14 mouse cellular contexts compared by ENCODE assay signal in the genomic region with DNA sequence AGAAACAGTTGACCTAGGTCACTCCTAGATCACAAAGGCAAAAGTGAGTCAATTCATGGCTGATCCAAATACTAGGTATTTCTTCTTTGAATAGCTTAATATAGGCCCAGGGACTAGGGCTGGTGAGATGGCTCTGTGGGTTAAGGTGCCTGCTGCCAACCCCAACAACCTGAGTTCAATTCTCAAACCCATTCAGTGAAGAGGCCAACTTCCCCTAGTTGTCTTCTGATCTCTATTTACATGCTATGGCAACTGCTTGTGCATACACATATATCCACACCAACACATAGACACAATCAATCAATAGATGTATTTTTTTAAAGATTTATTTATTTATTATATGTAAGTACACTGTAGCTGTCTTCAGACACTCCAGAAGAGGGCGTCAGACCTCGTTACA.
"Had no signal": no experiment of that assay in that cellular context is flagged by ENCODE, and none has a peak within 500 bp of the region (broad histone marks: within the 10 kb centered on the region; RNA-seq: fewer than 3 reads in every experiment).

No protein-coding gene starts in this region.

- H3K27me3 ChIP-seq: liver, embryonic 13.5 days; megakaryocyte, embryonic 14.5 days; midbrain, embryonic 12.5 days; midbrain, embryonic 15.5 days; neural tube, embryonic 12.5 days; stomach, embryonic 15.5 days had no signal

- DNase-seq: liver, embryonic 13.5 days; lung, embryonic 14.5 days; lung, postnatal 10 days; lung, postnatal 4 days; right cerebral cortex, postnatal 14 days; thymus, adult 18-20 months; thymus, postnatal 14 days; thymus, postnatal 36 days had no signal

- H3K9me3 ChIP-seq: liver, embryonic 13.5 days; megakaryocyte, embryonic 14.5 days; midbrain, embryonic 12.5 days; midbrain, embryonic 15.5 days; neural tube, embryonic 12.5 days; stomach, embryonic 15.5 days had no signal

- H3K4me3 ChIP-seq: liver, embryonic 13.5 days; megakaryocyte, embryonic 14.5 days; midbrain, embryonic 12.5 days; midbrain, embryonic 15.5 days; neural tube, embryonic 12.5 days; stomach, embryonic 15.5 days had no signal

- H3K27ac ChIP-seq: liver, embryonic 13.5 days; midbrain, embryonic 12.5 days; midbrain, embryonic 15.5 days; neural tube, embryonic 12.5 days; stomach, embryonic 15.5 days; stomach, postnatal 0 days had no signal

- ATAC-seq: midbrain, embryonic 15.5 days had no signal

- H3K4me2 ChIP-seq: liver, embryonic 13.5 days; lung, embryonic 14.5 days; midbrain, embryonic 12.5 days; midbrain, embryonic 15.5 days; neural tube, embryonic 12.5 days; stomach, embryonic 15.5 days had no signal

- H3K36me3 ChIP-seq: midbrain, embryonic 12.5 days; midbrain, embryonic 15.5 days; neural tube, embryonic 12.5 days; stomach, embryonic 15.5 days had no signal

- H3K9ac ChIP-seq: liver, embryonic 13.5 days; lung, embryonic 14.5 days; midbrain, embryonic 12.5 days; midbrain, embryonic 15.5 days; neural tube, embryonic 12.5 days; stomach, embryonic 15.5 days had no signal
